Comparison of ENCODE assay signal across 8 mouse cellular contexts in the genomic region with DNA sequence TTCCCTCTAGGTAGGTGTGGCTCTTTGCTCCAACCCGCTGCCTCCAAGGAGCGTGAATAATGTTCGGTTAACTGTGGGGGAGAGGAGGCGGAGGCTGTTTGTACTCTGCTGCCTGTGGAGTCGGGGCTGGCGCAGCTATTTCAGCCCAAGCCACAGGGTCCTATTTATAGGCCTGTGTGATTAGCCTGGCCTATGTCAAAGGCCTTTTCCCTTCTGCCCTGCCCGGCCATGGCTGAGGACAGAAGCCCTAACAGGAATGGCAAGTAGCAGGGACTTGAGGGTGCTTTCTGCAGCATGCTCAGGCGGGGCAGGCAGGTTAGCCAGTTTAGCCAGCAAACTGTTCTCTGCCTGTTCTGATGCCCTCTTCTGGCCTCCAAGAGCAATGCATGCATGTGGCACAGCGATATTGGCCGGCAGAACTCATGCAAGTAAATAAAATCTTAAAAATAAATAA. TPM values are rescaled to one million over a fixed set of nuclear protein-coding genes. Genes with fewer than 3 reads are reported as not detected.
A peak's percentile ranks its signal among the peaks of the same experiment; 100 is the strongest.
DNase-seq lines count a peak whose midpoint lies in the region; ATAC-seq and TF ChIP-seq lines count a peak whose summit lies in the region.

No protein-coding gene starts in this region.

- H3K36me3 ChIP-seq in liver, embryonic 14.5 days (replicated peaks; ENCODE audit: control insufficient read depth, insufficient read depth, low read depth) = no peaks in the 10 kb centered on the region

- no peak overlapping the region for H3K4me3 ChIP-seq in liver, embryonic 14.5 days (ENCODE audit: insufficient read depth in 1 of 2, low read depth in 2 of 2, low read length in 2 of 2)

- H3K9ac ChIP-seq in liver, embryonic 14.5 days (replicated peaks) = no peak overlapping the region

- in situ Hi-C loops in Patski (cut with MboI; ENCODE audit: low pct_unique_long_range_greater_than_20kb) = loop anchor here (25.0 kb wide), 1 partner anchor 1508 kb away; no protein-coding TSS in a partner anchor

- TF ChIP-seq EP300 in liver, embryonic 14.5 days (IDR thresholded peaks at IDR 0.05; ENCODE audit: low read depth) = no peak

- POLR2A ChIA-PET in Patski (lab: Charles Lee) = interaction anchor here (0.6 kb wide), 1 partner anchor 126 kb away, joined by 3 read pairs; no protein-coding TSS in a partner anchor

- H3K4me2 ChIP-seq in liver, embryonic 14.5 days (ENCODE audit: low read depth) = no peak overlapping the region

- peak; percentile 74 for ATAC-seq in Patski
- no peak for ATAC-seq in liver, embryonic 14.5 days (ENCODE audit: insufficient read depth)

- no peak for TF ChIP-seq CTCF in Patski (IDR thresholded peaks at IDR 0.05)
- TF ChIP-seq CTCF in liver, embryonic 14.5 days (IDR thresholded peaks at IDR 0.05; ENCODE audit: low read depth) = peak; percentile 83

- H3K4me1 ChIP-seq in liver, embryonic 14.5 days (replicated peaks; ENCODE audit: control insufficient read depth in 2 of 2, insufficient read depth in 2 of 2, low read length in 1 of 2) = no peaks in the 10 kb centered on the region; a peak in 1 of 4 replicates

- CTCF ChIA-PET in Patski (lab: Charles Lee) = interaction anchor here (0.6 to 1.7 kb wide), 10 partner anchors 8 to 59 kb away, joined by 3 to 14 read pairs (median 4); partner anchors contain the start of gene Gsn

- no peaks in the 10 kb centered on the region for H3K27me3 ChIP-seq in Patski
- H3K27me3 ChIP-seq in liver, embryonic 14.5 days (ENCODE audit: control insufficient read depth, insufficient read depth, low read length) = no peaks in the 10 kb centered on the region

- WGBS in liver, embryonic 14.5 days (ENCODE audit: insufficient replicate concordance) = 22% methylated on average over 10 of the region's 10 CpGs

- no peaks in the 10 kb centered on the region for H3K9me3 ChIP-seq in liver, embryonic 14.5 days (ENCODE audit: control insufficient read depth, low read length)

- H3K27ac ChIP-seq in liver, embryonic 14.5 days = no peak overlapping the region

- DNase-seq in A20 (ENCODE audit: low read depth, low spot score) = peak; percentile 65
- DNase-seq in Patski (ENCODE audit: low read depth, low spot score) = no peak
- peak; percentile 79 for DNase-seq in embryo, embryonic 11 days
- DNase-seq in heart, adult 8-10 months (ENCODE audit: low spot score) = peak; percentile 60
- DNase-seq in kidney, adult 8-10 months = peak; percentile 68 to 73
- peak in 1 of 3 experiments; percentile 25 for DNase-seq in liver, embryonic 14.5 days (ENCODE audit: low read depth in 3 of 3, low spot score in 3 of 3)
- peak; percentile 33 to 57 for DNase-seq in natural killer cell, adult 2 months (ENCODE audit: low spot score in 2 of 2)
- peak; percentile 57 to 66 for DNase-seq in thymus, postnatal 36 days

RNA-seq across cellular contexts. Expression of gene Gsn, which starts 14.4 kb away (rescaled TPM):
- 207 TPM for polyA plus RNA-seq in Patski (2021)
- 100 to 1,000 TPM; 584 to 827 (median 671) TPM for total RNA-seq in heart, adult 8-10 months (2022)
- polyA plus RNA-seq in liver, embryonic 14.5 days (2012; rRNA removed) = 71.0 and 81.0 TPM in 2 replicates
- 83.0 and 115 TPM in 2 replicates for polyA plus RNA-seq in liver, embryonic 14.5 days (2014; fragmentation: Nextera tagmentation; extraction: Ambion mirVana)
